Comparison of ENCODE assay signal across 8 mouse cellular contexts in genomic region chr1:44120074-44120406, GRCm38 (mm10). TPM values are rescaled to one million over a fixed set of nuclear protein-coding genes. Genes with fewer than 3 reads are reported as not detected.
A peak's percentile ranks its signal among the peaks of the same experiment; 100 is the strongest.
DNase-seq lines count a peak whose midpoint lies in the region; ATAC-seq lines count a peak whose summit lies in the region.

No protein-coding gene starts in this region.

- 5% methylated on average over 6 of the region's 6 CpGs for WGBS in kidney, embryonic 15.5 days
- WGBS in embryonic facial prominence, embryonic 10.5 days: 3% methylated on average over 6 of the region's 6 CpGs
- WGBS in hindbrain, embryonic 16.5 days: 1% methylated on average over 6 of the region's 6 CpGs
- WGBS in midbrain, embryonic 16.5 days: 5% methylated on average over 6 of the region's 6 CpGs

- H3K4me3 ChIP-seq in kidney, embryonic 15.5 days (replicated peaks): peak overlapping the region; percentile 78
- H3K4me3 ChIP-seq in embryonic facial prominence, embryonic 10.5 days: peak overlapping the region; percentile 78
- peak overlapping the region; percentile 63 for H3K4me3 ChIP-seq in hindbrain, embryonic 16.5 days (ENCODE audit: low read length)
- peak overlapping the region; percentile 55 for H3K4me3 ChIP-seq in midbrain, embryonic 16.5 days (ENCODE audit: low read depth, low read length)

- H3K9me3 ChIP-seq in kidney, embryonic 15.5 days (replicated peaks): no peaks in the 10 kb centered on the region
- H3K9me3 ChIP-seq in embryonic facial prominence, embryonic 10.5 days: no peaks in the 10 kb centered on the region
- H3K9me3 ChIP-seq in hindbrain, embryonic 16.5 days (ENCODE audit: control insufficient read depth, low read length): no peaks in the 10 kb centered on the region
- H3K9me3 ChIP-seq in midbrain, embryonic 16.5 days (replicated peaks; ENCODE audit: control insufficient read depth, low read length, poor library complexity, severe bottlenecking): no peaks in the 10 kb centered on the region

- H3K27ac ChIP-seq in kidney, embryonic 15.5 days: peak overlapping the region; percentile 99
- H3K27ac ChIP-seq in embryonic facial prominence, embryonic 10.5 days (replicated peaks): peak overlapping the region; percentile 95
- H3K27ac ChIP-seq in hindbrain, embryonic 16.5 days (ENCODE audit: low read depth, low read length): peak overlapping the region; percentile 90
- H3K27ac ChIP-seq in midbrain, embryonic 16.5 days (ENCODE audit: low read length): peak overlapping the region; percentile 93

- no peaks in the 10 kb centered on the region for H3K27me3 ChIP-seq in kidney, embryonic 15.5 days
- H3K27me3 ChIP-seq in embryonic facial prominence, embryonic 10.5 days (replicated peaks; ENCODE audit: low read depth, poor library complexity, severe bottlenecking): no peaks in the 10 kb centered on the region
- H3K27me3 ChIP-seq in hindbrain, embryonic 16.5 days (replicated peaks; ENCODE audit: control insufficient read depth, insufficient read depth, low read length): no peaks in the 10 kb centered on the region
- H3K27me3 ChIP-seq in midbrain, embryonic 16.5 days (ENCODE audit: control insufficient read depth, insufficient read depth, low read depth, low read length): no peaks in the 10 kb centered on the region

- peak; percentile 30 for ATAC-seq in kidney, embryonic 15.5 days (replicated peaks; ENCODE audit: low FRiP score)
- no peak; the same call in 1 of the 2 replicates for ATAC-seq in hindbrain, embryonic 16.5 days
- peak; percentile 31 for ATAC-seq in midbrain, embryonic 16.5 days

- no peak for DNase-seq in kidney, postnatal 25 days
- no peak for DNase-seq in embryonic facial prominence, embryonic 10.5 days (ENCODE audit: low spot score)
- DNase-seq in yolk sac, embryonic 10.5 days (ENCODE audit: low spot score): no peak
- no peak for DNase-seq in layer of hippocampus, adult 9-10 months (ENCODE audit: low spot score)
- DNase-seq in gastrocnemius, adult 8-10 months (ENCODE audit: low spot score in 2 of 2): no peak

- H3K36me3 ChIP-seq in kidney, embryonic 15.5 days: peaks cover 25% of the 10 kb centered on the region
- H3K36me3 ChIP-seq in embryonic facial prominence, embryonic 10.5 days (replicated peaks): peaks cover 43% of the 10 kb centered on the region
- 0 out of 2 replicates have a peak, but pooled peaks cover 2% of the 10 kb centered on the region for H3K36me3 ChIP-seq in hindbrain, embryonic 16.5 days (ENCODE audit: control insufficient read depth, insufficient read depth, low read length)
- H3K36me3 ChIP-seq in midbrain, embryonic 16.5 days (ENCODE audit: control insufficient read depth, insufficient read depth, low read length): no peaks in the 10 kb centered on the region; the same call in 1 of the 2 replicates

- H3K4me1 ChIP-seq in kidney, embryonic 15.5 days: peaks cover 12% of the 10 kb centered on the region; the same call in 1 of the 2 replicates
- H3K4me1 ChIP-seq in embryonic facial prominence, embryonic 10.5 days: peaks cover 21% of the 10 kb centered on the region
- peaks cover 9% of the 10 kb centered on the region for H3K4me1 ChIP-seq in hindbrain, embryonic 16.5 days (ENCODE audit: control insufficient read depth, insufficient read depth, low read depth, low read length)
- H3K4me1 ChIP-seq in midbrain, embryonic 16.5 days (ENCODE audit: control insufficient read depth, insufficient read depth, low read length): peaks cover 18% of the 10 kb centered on the region

- H3K9ac ChIP-seq in kidney, embryonic 15.5 days: peak overlapping the region; percentile 88
- H3K9ac ChIP-seq in hindbrain, embryonic 16.5 days (ENCODE audit: low read depth, low read length): peak overlapping the region; percentile 81
- peak overlapping the region; percentile 81 for H3K9ac ChIP-seq in midbrain, embryonic 16.5 days (ENCODE audit: low read depth, low read length)

- H3K4me2 ChIP-seq in kidney, embryonic 15.5 days: peak overlapping the region; percentile 77
- H3K4me2 ChIP-seq in hindbrain, embryonic 16.5 days (ENCODE audit: low read length): peak overlapping the region; percentile 84
- peak overlapping the region; percentile 61 for H3K4me2 ChIP-seq in midbrain, embryonic 16.5 days (ENCODE audit: low read length)

RNA-seq across cellular contexts. Expression of gene Bivm, which starts 1.3 kb away (rescaled TPM):
- polyA plus RNA-seq in kidney, embryonic 15.5 days (2015; fragmentation: Nextera tagmentation; extraction: Ambion mirVana): 19.7 and 20.8 TPM in 2 replicates
- polyA plus RNA-seq in embryonic facial prominence, embryonic 10.5 days (2016; fragmentation: Nextera tagmentation; extraction: Ambion mirVana): 25.4 and 26.6 TPM in 2 replicates
- polyA plus RNA-seq in hindbrain, embryonic 16.5 days (2015; fragmentation: Nextera tagmentation; extraction: Ambion mirVana): 27.3 and 32.3 TPM in 2 replicates
- polyA plus RNA-seq in midbrain, embryonic 16.5 days (2015; fragmentation: Nextera tagmentation; extraction: Ambion mirVana): 29.7 and 31.4 TPM in 2 replicates
- total RNA-seq in gastrocnemius, adult 8-10 months (2022): 1 to 10 TPM; 6.5 to 8.4 (median 7.0) TPM

RNA-seq across cellular contexts. Expression of gene Kdelc1, which starts 1.4 kb away (rescaled TPM):
- 66.4 and 68.3 TPM in 2 replicates for polyA plus RNA-seq in kidney, embryonic 15.5 days (2015; fragmentation: Nextera tagmentation; extraction: Ambion mirVana)
- 68.2 and 70.1 TPM in 2 replicates for polyA plus RNA-seq in embryonic facial prominence, embryonic 10.5 days (2016; fragmentation: Nextera tagmentation; extraction: Ambion mirVana)
- 26.3 and 29.4 TPM in 2 replicates for polyA plus RNA-seq in hindbrain, embryonic 16.5 days (2015; fragmentation: Nextera tagmentation; extraction: Ambion mirVana)
- 26.0 and 26.6 TPM in 2 replicates for polyA plus RNA-seq in midbrain, embryonic 16.5 days (2015; fragmentation: Nextera tagmentation; extraction: Ambion mirVana)
- 1 to 10 TPM; 3.3 to 4.4 (median 4.3) TPM for total RNA-seq in gastrocnemius, adult 8-10 months (2022)

RNA-seq across cellular contexts. Expression of gene Tex30, which starts 17.8 kb away (rescaled TPM):
- polyA plus RNA-seq in kidney, embryonic 15.5 days (2015; fragmentation: Nextera tagmentation; extraction: Ambion mirVana): 78.2 and 93.3 TPM in 2 replicates
- polyA plus RNA-seq in embryonic facial prominence, embryonic 10.5 days (2016; fragmentation: Nextera tagmentation; extraction: Ambion mirVana): 106 and 112 TPM in 2 replicates
- polyA plus RNA-seq in hindbrain, embryonic 16.5 days (2015; fragmentation: Nextera tagmentation; extraction: Ambion mirVana): 40.3 and 40.4 TPM in 2 replicates
- polyA plus RNA-seq in midbrain, embryonic 16.5 days (2015; fragmentation: Nextera tagmentation; extraction: Ambion mirVana): 39.7 and 43.5 TPM in 2 replicates
- 1 to 10 TPM; 4.1 to 5.8 (median 4.5) TPM for total RNA-seq in gastrocnemius, adult 8-10 months (2022)

RNA-seq across cellular contexts. Expression of gene Ercc5, which starts 27.5 kb away (rescaled TPM):
- 17.1 and 17.7 TPM in 2 replicates for polyA plus RNA-seq in kidney, embryonic 15.5 days (2015; fragmentation: Nextera tagmentation; extraction: Ambion mirVana)
- polyA plus RNA-seq in embryonic facial prominence, embryonic 10.5 days (2016; fragmentation: Nextera tagmentation; extraction: Ambion mirVana): 21.5 and 24.5 TPM in 2 replicates
- polyA plus RNA-seq in hindbrain, embryonic 16.5 days (2015; fragmentation: Nextera tagmentation; extraction: Ambion mirVana): 22.0 and 25.0 TPM in 2 replicates
- 28.6 and 33.2 TPM in 2 replicates for polyA plus RNA-seq in midbrain, embryonic 16.5 days (2015; fragmentation: Nextera tagmentation; extraction: Ambion mirVana)
- total RNA-seq in gastrocnemius, adult 8-10 months (2022): 10 to 100 TPM in 3 of 4 experiments, 1 to 10 TPM in 1; 9.1 to 16.4 (median 13.7) TPM

RNA-seq across cellular contexts. Expression of gene Gm8251, which starts 58.3 kb away (rescaled TPM):
- polyA plus RNA-seq in kidney, embryonic 15.5 days (2015; fragmentation: Nextera tagmentation; extraction: Ambion mirVana): 0.12 and 0.14 TPM in 2 replicates
- polyA plus RNA-seq in embryonic facial prominence, embryonic 10.5 days (2016; fragmentation: Nextera tagmentation; extraction: Ambion mirVana): 0.19 and 0.24 TPM in 2 replicates
- polyA plus RNA-seq in hindbrain, embryonic 16.5 days (2015; fragmentation: Nextera tagmentation; extraction: Ambion mirVana): 0.04 TPM in 1 of 2 replicates, not detected in the other
- polyA plus RNA-seq in midbrain, embryonic 16.5 days (2015; fragmentation: Nextera tagmentation; extraction: Ambion mirVana): 0.04 TPM in 1 of 2 replicates, not detected in the other
- not detected for total RNA-seq in gastrocnemius, adult 8-10 months (2022)
